Mouse (Mus musculus) layer of hippocampus, postnatal 36 days (tissue): Measurements from ENCODE around the gene Cipc. TPM values are rescaled to one million over a fixed set of nuclear protein-coding genes. Genes with fewer than 3 reads are reported as not detected.

ENCODE experiments used
- DNase-seq, 2 experiments: peaks; one replicate each; pipeline ENCODE4 v3.0.0; 2022
- total RNA-seq, 2 experiments: library from RNA; stranded (reverse); gene quantifications; 2 replicates each; pipeline ENCODE4 v1.2.3; 2021

Gene Cipc
- total RNA-seq, 2 experiments from 2014 or later: 66.6 to 72.9 TPM

- peak in 1 of 2 experiments; percentile 45 for DNase-seq
Measured at GRCm38 (mm10) chr12:86931919-86932574, 14.8 kb upstream of the Cipc start.

- DNase-seq: no peak
Measured at GRCm38 (mm10) chr12:86932575-86932952, 14.3 kb upstream of the Cipc start.

GRCm38 (mm10) chr12:86934748-86935147 lies 12.1 kb upstream of the Cipc start:
- no peak for DNase-seq

GRCm38 (mm10) chr12:86935692-86936282 lies 11.1 kb upstream of the Cipc start:
- DNase-seq: no peak

GRCm38 (mm10) chr12:86936587-86937343 lies 10.1 kb upstream of the Cipc start:
- no peak for DNase-seq

- DNase-seq: no peak
Measured at GRCm38 (mm10) chr12:86938571-86938970, 8.3 kb upstream of the Cipc start.

- no peak for DNase-seq
Measured at GRCm38 (mm10) chr12:86941173-86941572, 5.7 kb upstream of the Cipc start.

GRCm38 (mm10) chr12:86941734-86942486 lies 4.9 kb upstream of the Cipc start:
- peak in 1 of 2 experiments; percentile 33 for DNase-seq

- no peak for DNase-seq
Measured at GRCm38 (mm10) chr12:86943421-86943820, 3.4 kb upstream of the Cipc start.

- peak; percentile 57 to 74 for DNase-seq
Measured at GRCm38 (mm10) chr12:86945126-86945525, 1.7 kb upstream of the Cipc start.

GRCm38 (mm10) chr12:86946301-86946781 lies 502 bp upstream of the Cipc start:
- no peak for DNase-seq

GRCm38 (mm10) chr12:86947681-86948401 lies 998 bp downstream of the Cipc start:
- DNase-seq: peak; percentile 60 to 71

GRCm38 (mm10) chr12:86948627-86949026 lies 1.8 kb downstream of the Cipc start:
- no peak for DNase-seq

GRCm38 (mm10) chr12:86949501-86949900 lies 2.7 kb downstream of the Cipc start:
- no peak for DNase-seq

GRCm38 (mm10) chr12:86950161-86950960 lies 3.5 kb downstream of the Cipc start:
- DNase-seq: no peak

GRCm38 (mm10) chr12:86950961-86951360 lies 4.1 kb downstream of the Cipc start:
- no peak for DNase-seq

- no peak for DNase-seq
Measured at GRCm38 (mm10) chr12:86952331-86952850, 5.5 kb downstream of the Cipc start.

- DNase-seq: no peak
Measured at GRCm38 (mm10) chr12:86955894-86956293, 9.1 kb downstream of the Cipc start.

- DNase-seq: no peak
Measured at GRCm38 (mm10) chr12:86958558-86958957, 11.7 kb downstream of the Cipc start.

GRCm38 (mm10) chr12:86959661-86960060 lies 12.8 kb downstream of the Cipc start:
- no peak for DNase-seq

GRCm38 (mm10) chr12:86960138-86960537 lies 13.3 kb downstream of the Cipc start:
- no peak for DNase-seq
